ENCODE assay signal across 16 mouse cellular contexts in the genomic region with DNA sequence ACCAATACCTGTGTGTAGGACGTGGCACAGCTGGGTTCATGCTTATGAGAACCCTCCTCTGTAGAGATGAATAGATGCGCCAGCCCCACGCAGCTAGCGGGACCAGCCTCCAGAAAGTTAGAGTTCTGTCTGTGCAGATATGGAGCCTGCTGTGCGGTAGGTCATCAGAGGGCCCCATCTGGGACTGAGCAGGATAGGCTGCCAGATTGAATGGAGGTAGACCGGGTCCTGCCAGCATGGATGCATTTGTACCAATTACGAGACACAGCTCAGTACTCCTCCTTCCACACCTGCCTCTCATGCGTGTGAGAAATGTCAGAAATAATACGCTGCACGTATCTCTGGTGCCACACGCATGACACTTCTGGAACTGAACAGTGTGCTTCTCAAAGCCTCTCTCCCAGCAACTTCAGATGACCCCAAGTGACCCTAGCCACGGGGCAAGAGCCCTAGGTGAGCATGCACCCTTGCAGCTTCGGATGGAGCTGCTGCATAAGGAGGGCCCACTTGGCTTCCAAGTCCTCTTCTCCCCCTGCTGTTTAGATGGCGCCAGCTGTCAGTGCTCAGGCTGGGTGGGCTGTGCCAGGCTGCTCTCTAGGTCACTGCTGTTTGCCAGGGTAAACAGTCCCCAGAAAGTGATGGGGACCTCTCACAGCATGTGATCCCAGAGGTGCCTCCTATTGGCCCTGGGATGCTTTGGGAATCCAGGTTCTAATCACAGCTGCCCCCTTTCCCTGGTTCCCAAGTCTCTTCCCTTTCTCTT. TPM values are rescaled to one million over a fixed set of nuclear protein-coding genes. Genes with fewer than 3 reads are reported as not detected.
DNase-seq lines count a peak whose midpoint lies in the region; ATAC-seq and TF ChIP-seq lines count a peak whose summit lies in the region.
"Had no signal": no experiment of that assay in that cellular context is flagged by ENCODE, and none has a peak within 500 bp of the region (broad histone marks: within the 10 kb centered on the region; RNA-seq: fewer than 3 reads in every experiment).

No protein-coding gene starts in this region.

- H3K27ac ChIP-seq in lung, embryonic 15.5 days: peak overlapping the region; percentile 13; the same call in 1 of the 2 replicates
- peak overlapping the region; percentile 32; the same call in 1 of the 2 replicates for H3K27ac ChIP-seq in intestine, embryonic 15.5 days
- H3K27ac ChIP-seq in neural tube, embryonic 14.5 days (ENCODE audit: low read depth, low read length): peak overlapping the region; percentile 25; the same call in 1 of the 2 replicates
- H3K27ac ChIP-seq: limb, embryonic 12.5 days had no signal

- H3K36me3 ChIP-seq in lung, embryonic 15.5 days: no peaks in the 10 kb centered on the region
- H3K36me3 ChIP-seq in intestine, embryonic 15.5 days: no peaks in the 10 kb centered on the region
- no peaks in the 10 kb centered on the region for H3K36me3 ChIP-seq in neural tube, embryonic 14.5 days (ENCODE audit: control insufficient read depth, insufficient read depth, low read length)
- H3K36me3 ChIP-seq: G1E; stomach, embryonic 15.5 days had no signal

- no peaks in the 10 kb centered on the region for H3K9me3 ChIP-seq in lung, embryonic 15.5 days
- no peaks in the 10 kb centered on the region for H3K9me3 ChIP-seq in intestine, embryonic 15.5 days
- H3K9me3 ChIP-seq in neural tube, embryonic 14.5 days (ENCODE audit: control insufficient read depth, low read length): no peaks in the 10 kb centered on the region
- H3K9me3 ChIP-seq: G1E; limb, embryonic 12.5 days; stomach, embryonic 15.5 days had no signal

- H3K4me2 ChIP-seq in lung, embryonic 15.5 days: no peak overlapping the region
- no peak overlapping the region for H3K4me2 ChIP-seq in intestine, embryonic 15.5 days (replicated peaks)
- H3K4me2 ChIP-seq in neural tube, embryonic 14.5 days (ENCODE audit: low read depth, low read length): no peak overlapping the region
- H3K4me2 ChIP-seq: limb, embryonic 12.5 days; stomach, embryonic 15.5 days had no signal

- WGBS in lung, embryonic 15.5 days: 69% methylated on average over 14 of the region's 14 CpGs
- whole genome bisulfite sequencing in lung, adult 2 months: 77% methylated on average over 14 of the region's 14 CpGs
- WGBS in intestine, embryonic 15.5 days: 79% methylated on average over 14 of the region's 14 CpGs
- 55% methylated on average over 14 of the region's 14 CpGs for WGBS in neural tube, embryonic 14.5 days

- peaks cover 70% of the 10 kb centered on the region for H3K4me1 ChIP-seq in lung, embryonic 15.5 days
- peaks cover 20% of the 10 kb centered on the region; the same call in 1 of the 2 replicates for H3K4me1 ChIP-seq in lung, adult 2 months (ENCODE audit: control insufficient read depth, insufficient read depth, low read length)
- peaks cover 22% of the 10 kb centered on the region for H3K4me1 ChIP-seq in intestine, embryonic 15.5 days (replicated peaks)
- 0 out of 2 replicates have a peak, but pooled peaks cover 6% of the 10 kb centered on the region for H3K4me1 ChIP-seq in neural tube, embryonic 14.5 days (ENCODE audit: control insufficient read depth, insufficient read depth, low read length)

- no peak for ATAC-seq in lung, embryonic 15.5 days (ENCODE audit: borderline replicate concordance, extremely low read depth, low FRiP score, low TSS enrichment)
- ATAC-seq in intestine, embryonic 15.5 days: no peak
- peak; percentile 41; the same call in 1 of the 2 replicates for ATAC-seq in neural tube, embryonic 14.5 days (ENCODE audit: low read depth)
- ATAC-seq: activated CD4-positive, CD25-positive, alpha-beta regulatory T cell, adult 4 months had no signal

- no peak overlapping the region for H3K9ac ChIP-seq in lung, embryonic 15.5 days
- H3K9ac ChIP-seq in intestine, embryonic 15.5 days: no peak overlapping the region
- H3K9ac ChIP-seq in neural tube, embryonic 14.5 days (replicated peaks; ENCODE audit: low read depth, low read length): no peak overlapping the region
- H3K9ac ChIP-seq: limb, embryonic 12.5 days; stomach, embryonic 15.5 days had no signal

- no peaks in the 10 kb centered on the region for H3K27me3 ChIP-seq in lung, embryonic 15.5 days
- H3K27me3 ChIP-seq in intestine, embryonic 15.5 days (replicated peaks): no peaks in the 10 kb centered on the region
- no peaks in the 10 kb centered on the region for H3K27me3 ChIP-seq in neural tube, embryonic 14.5 days (ENCODE audit: control insufficient read depth, insufficient read depth, low read length)
- H3K27me3 ChIP-seq: limb, embryonic 12.5 days; stomach, embryonic 15.5 days had no signal

- no peak overlapping the region for H3K4me3 ChIP-seq in lung, embryonic 15.5 days
- no peak overlapping the region for H3K4me3 ChIP-seq in lung, adult 2 months (replicated peaks; ENCODE audit: extremely low read depth, low read depth, low read length)
- no peak overlapping the region for H3K4me3 ChIP-seq in intestine, embryonic 15.5 days (replicated peaks)
- H3K4me3 ChIP-seq in neural tube, embryonic 14.5 days (ENCODE audit: low read depth, low read length): no peak overlapping the region
- H3K4me3 ChIP-seq: limb, embryonic 12.5 days; stomach, embryonic 15.5 days had no signal

- no peak for TF ChIP-seq CTCF in lung, adult 2 months (IDR thresholded peaks at IDR 0.05; ENCODE audit: insufficient read depth, low read length)

- DNase-seq in embryo, embryonic 10.5 days (ENCODE audit: low spot score): peak; percentile 9
- no peak for DNase-seq in embryo, embryonic 11 days
- no peak for DNase-seq in lung, adult 2 months
- no peak for DNase-seq in ovary, postnatal 36 days (ENCODE audit: low spot score)
- no peak for DNase-seq in heart, adult 8-10 months (ENCODE audit: low spot score)
- DNase-seq: cerebellum, adult 9-11 months; gastrocnemius, postnatal 36 days; heart, postnatal 14 days; lung, postnatal 4 days had no signal

- TF ChIP-seq POLR2A in lung, adult 2 months (IDR thresholded peaks at IDR 0.05; ENCODE audit: borderline replicate concordance, extremely low read depth, low read depth, low read length): no peak

RNA-seq across cellular contexts. Expression of gene Snx20, which starts 57.3 kb away (rescaled TPM):
- polyA plus RNA-seq in lung, embryonic 15.5 days (2015; fragmentation: Nextera tagmentation; extraction: Ambion mirVana): 2.3 and 2.7 TPM in 2 replicates
- polyA plus RNA-seq in lung, adult 2 months (2012; rRNA removed): 11.5 and 16.8 TPM in 2 replicates
- 5.1 and 5.6 TPM in 2 replicates for polyA plus RNA-seq in intestine, embryonic 15.5 days (2015; fragmentation: Nextera tagmentation; extraction: Ambion mirVana)
- 1.0 and 1.2 TPM in 2 replicates for polyA plus RNA-seq in neural tube, embryonic 14.5 days (2014; fragmentation: Nextera tagmentation; extraction: Ambion mirVana)
- 1 to 10 TPM in 1 of 4 experiments, under 1 TPM in 3; 0.63 to 1.6 (median 0.77) TPM for total RNA-seq in heart, adult 8-10 months (2022)

RNA-seq across cellular contexts. Expression of gene Nkd1, which starts 57.4 kb away (rescaled TPM):
- 56.4 TPM in 2 replicates for polyA plus RNA-seq in lung, embryonic 15.5 days (2015; fragmentation: Nextera tagmentation; extraction: Ambion mirVana)
- polyA plus RNA-seq in lung, adult 2 months (2012; rRNA removed): 143 and 171 TPM in 2 replicates
- 33.1 and 34.9 TPM in 2 replicates for polyA plus RNA-seq in intestine, embryonic 15.5 days (2015; fragmentation: Nextera tagmentation; extraction: Ambion mirVana)
- 29.9 and 38.4 TPM in 2 replicates for polyA plus RNA-seq in neural tube, embryonic 14.5 days (2014; fragmentation: Nextera tagmentation; extraction: Ambion mirVana)
- 1 to 10 TPM; 1.8 to 2.3 (median 2.0) TPM for total RNA-seq in heart, adult 8-10 months (2022)
- polyA plus RNA-seq: activated CD4-positive, CD25-positive, alpha-beta regulatory T cell, adult 4 months; G1E had no signal
